Mouse (Mus musculus): Measurements from ENCODE around the gene Cd34. TPM values are rescaled to one million over a fixed set of nuclear protein-coding genes. Genes with fewer than 3 reads are reported as not detected.

The Cd34 gene
- polyA plus RNA-seq (2014; fragmentation: Illumina TruSeq; extraction: RNeasy Lipid Tissue Mini Kit (QIAGEN cat#74804); ENCODE audit: low read depth, low replicate concordance): 63.9 TPM

DNA sequence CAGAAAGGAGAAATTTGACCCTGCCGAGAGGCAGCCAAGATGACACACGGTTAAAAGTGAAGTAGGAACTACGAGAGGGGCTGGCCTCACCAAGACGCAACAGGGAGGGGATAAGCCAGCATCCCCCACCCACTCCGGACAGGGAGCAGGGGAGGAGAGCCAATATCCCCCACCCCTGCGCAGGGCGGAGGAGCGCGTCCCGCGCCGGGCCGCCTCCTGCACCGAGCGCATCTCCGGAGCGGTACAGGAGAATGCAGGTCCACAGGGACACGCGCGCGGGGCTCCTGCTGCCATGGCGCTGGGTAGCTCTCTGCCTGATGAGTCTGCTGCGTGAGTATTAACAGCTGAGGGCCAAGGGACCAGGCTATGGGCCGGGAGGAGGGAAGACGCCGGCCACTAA lies at the start of gene Cd34:
TSS of gene Cd34 (plus strand) at position 105 of the 400 bp plus-strand sequence.

Other genes starting within 250 kb of the Cd34 start
- gene Cd46, start 153.4 kb downstream of the Cd34 start, polyA plus RNA-seq (2014; fragmentation: Illumina TruSeq; extraction: RNeasy Lipid Tissue Mini Kit (QIAGEN cat#74804); ENCODE audit: low read depth, low replicate concordance): 3.0 TPM
- 178 TPM for gene Cr1l, start 192.8 kb downstream of the Cd34 start, polyA plus RNA-seq (2014; fragmentation: Illumina TruSeq; extraction: RNeasy Lipid Tissue Mini Kit (QIAGEN cat#74804); ENCODE audit: low read depth, low replicate concordance)
- 4.6 TPM for gene Cr2, start 237.9 kb downstream of the Cd34 start, polyA plus RNA-seq (2014; fragmentation: Illumina TruSeq; extraction: RNeasy Lipid Tissue Mini Kit (QIAGEN cat#74804); ENCODE audit: low read depth, low replicate concordance)